Mouse (Mus musculus): ENCODE measurements around the gene Ggt5. TPM values are rescaled to one million over a fixed set of nuclear protein-coding genes. Genes with fewer than 3 reads are reported as not detected.

The Ggt5 gene
- polyA plus RNA-seq (2015; fragmentation: Nextera tagmentation; extraction: Ambion mirVana), result 2.5 and 5.2 TPM in 2 replicates

- WGBS, result 16% methylated on average over 5 of the region's 5 CpGs
- H3K9me3 ChIP-seq (ENCODE audit: control insufficient read depth, low read length), result no peaks in the 10 kb centered on the region
- no peaks in the 10 kb centered on the region for H3K36me3 ChIP-seq (ENCODE audit: control insufficient read depth, insufficient read depth, low read length)
- ATAC-seq (ENCODE audit: low read depth), result peak; percentile 50; the same call in 1 of the 2 replicates
- H3K9ac ChIP-seq (ENCODE audit: low read length), result peak within 1 kb of the TSS; percentile 29
- peaks cover 27% of the 10 kb centered on the region for H3K4me1 ChIP-seq (replicated peaks; ENCODE audit: control insufficient read depth, insufficient read depth, low read length)
- peak within 1 kb of the TSS; percentile 3; the same call in 1 of the 2 replicates for H3K4me3 ChIP-seq (ENCODE audit: low read length)
- H3K4me2 ChIP-seq (ENCODE audit: low read depth, low read length), result peak within 1 kb of the TSS; percentile 37
- H3K27me3 ChIP-seq (ENCODE audit: control insufficient read depth, insufficient read depth, low read depth, low read length), result peaks cover 6% of the 10 kb centered on the region; the same call in 1 of the 2 replicates
- 0 out of 2 replicates have a peak within 1 kb of the TSS, but pooled peaks have one; percentile 42 for H3K27ac ChIP-seq (ENCODE audit: low read length)
Observed at GRCm38 (mm10) chr10:75589129-75589528, at the start of gene Ggt5. Ggt5 (plus strand) TSS chr10:75589340.

DNA sequence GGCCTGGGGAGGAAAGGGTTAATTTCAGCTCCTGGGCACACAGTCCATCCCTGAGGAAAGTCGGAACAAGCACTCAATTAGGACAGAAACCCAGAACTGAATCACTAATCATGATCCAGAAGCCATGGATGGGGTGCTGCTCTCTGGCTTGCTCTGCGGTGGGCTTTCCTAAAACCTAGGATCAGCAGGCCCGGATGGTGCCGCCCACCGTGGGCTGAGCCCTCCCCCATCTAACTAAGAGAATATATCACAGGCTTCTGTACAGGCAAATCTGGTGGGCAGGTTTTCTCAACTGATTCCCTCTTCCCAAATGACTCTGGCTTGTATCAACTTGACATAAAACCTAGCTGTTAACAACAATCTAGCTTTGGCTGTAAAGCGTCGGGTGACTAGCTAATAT, 41.2 kb upstream of the Ggt5 start:
- Histone ChIP-seq H3K27me3 (ENCODE audit: control insufficient read depth, insufficient read depth, low read depth, low read length) (no peaks in the 10 kb centered on the region), H3K4me3 (ENCODE audit: low read length) (no peak overlapping the region), H3K9ac (ENCODE audit: low read length) (no peak overlapping the region), H3K4me2 (ENCODE audit: low read depth, low read length) (no peak overlapping the region), H3K9me3 (ENCODE audit: control insufficient read depth, low read length) (peaks cover 2% of the 10 kb centered on the region; the same call in 1 of the 2 replicates), H3K4me1 (replicated peaks; ENCODE audit: control insufficient read depth, insufficient read depth, low read length) (no peaks in the 10 kb centered on the region; the same call in 1 of the 2 replicates), H3K36me3 (ENCODE audit: control insufficient read depth, insufficient read depth, low read length) (no peaks in the 10 kb centered on the region), H3K27ac (ENCODE audit: low read length) (no peak overlapping the region)
- 54% methylated on average over 7 of the region's 7 CpGs for WGBS
- no peak for ATAC-seq (ENCODE audit: low read depth)

- Histone ChIP-seq H3K9ac (ENCODE audit: low read length) (no peak overlapping the region), H3K9me3 (ENCODE audit: control insufficient read depth, low read length) (peaks cover 2% of the 10 kb centered on the region; the same call in 1 of the 2 replicates), H3K27me3 (ENCODE audit: control insufficient read depth, insufficient read depth, low read depth, low read length) (no peaks in the 10 kb centered on the region), H3K4me2 (ENCODE audit: low read depth, low read length) (no peak overlapping the region), H3K4me1 (replicated peaks; ENCODE audit: control insufficient read depth, insufficient read depth, low read length) (no peaks in the 10 kb centered on the region; the same call in 1 of the 2 replicates), H3K27ac (ENCODE audit: low read length) (no peak overlapping the region), H3K36me3 (ENCODE audit: control insufficient read depth, insufficient read depth, low read length) (no peaks in the 10 kb centered on the region), H3K4me3 (ENCODE audit: low read length) (no peak overlapping the region)
- WGBS, result 27% methylated on average over 14 of the region's 14 CpGs
- peak; percentile 50; the same call in 1 of the 2 replicates for ATAC-seq (ENCODE audit: low read depth)
Observed at GRCm38 (mm10) chr10:75548486-75548885, 40.7 kb upstream of the Ggt5 start.

DNA sequence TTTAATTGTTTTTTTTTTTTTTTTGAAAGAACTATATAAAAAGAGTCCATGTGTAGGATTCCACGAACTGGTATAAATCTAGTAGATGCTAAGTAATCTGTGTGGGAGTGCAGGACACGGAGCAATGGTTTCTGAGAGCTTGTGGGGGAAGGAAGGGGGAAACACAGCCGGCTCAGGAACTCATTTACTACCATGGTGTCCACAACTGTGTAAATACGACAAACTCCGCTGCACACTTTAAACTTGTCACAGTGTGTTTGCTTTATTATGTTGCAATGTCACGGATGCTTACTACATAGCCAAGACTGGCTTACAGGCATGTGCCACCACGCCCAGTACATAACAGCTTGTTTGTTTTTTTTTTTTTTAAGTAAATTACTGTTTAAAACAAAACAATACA, 39.3 kb upstream of the Ggt5 start:
- Histone ChIP-seq H3K4me3 (ENCODE audit: low read length) (no peak overlapping the region), H3K27me3 (ENCODE audit: control insufficient read depth, insufficient read depth, low read depth, low read length) (no peaks in the 10 kb centered on the region), H3K36me3 (ENCODE audit: control insufficient read depth, insufficient read depth, low read length) (no peaks in the 10 kb centered on the region), H3K4me1 (replicated peaks; ENCODE audit: control insufficient read depth, insufficient read depth, low read length) (no peaks in the 10 kb centered on the region; the same call in 1 of the 2 replicates), H3K27ac (ENCODE audit: low read length) (no peak overlapping the region), H3K9ac (ENCODE audit: low read length) (no peak overlapping the region), H3K4me2 (ENCODE audit: low read depth, low read length) (no peak overlapping the region), H3K9me3 (ENCODE audit: control insufficient read depth, low read length) (no peaks in the 10 kb centered on the region)
- 0 out of 2 replicates have a peak, but pooled peaks have one; percentile 37 for ATAC-seq (ENCODE audit: low read depth)
- 49% methylated on average over 7 of the region's 7 CpGs for WGBS

DNA sequence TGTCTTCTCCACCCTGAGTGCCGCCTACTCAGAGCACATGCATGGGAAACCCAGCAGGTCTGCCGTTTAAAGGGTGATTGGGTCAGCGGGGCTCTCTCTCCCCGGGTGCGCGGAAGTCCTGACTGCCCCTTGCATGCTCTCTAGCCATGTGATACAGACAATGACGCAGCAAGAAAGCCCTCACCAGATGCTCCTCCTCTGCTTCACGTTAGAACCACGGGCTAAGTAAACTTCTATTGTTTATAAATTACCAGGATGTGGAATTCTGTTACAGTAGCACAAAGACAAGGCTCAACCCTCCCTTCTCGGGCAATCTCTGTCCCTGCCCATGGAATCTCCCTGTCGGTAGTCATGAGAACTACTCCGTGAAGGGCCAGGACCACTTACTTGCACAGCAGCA, 38.0 kb upstream of the Ggt5 start:
- Histone ChIP-seq H3K9me3 (ENCODE audit: control insufficient read depth, low read length) (no peaks in the 10 kb centered on the region), H3K4me1 (replicated peaks; ENCODE audit: control insufficient read depth, insufficient read depth, low read length) (peaks cover 4% of the 10 kb centered on the region), H3K27ac (ENCODE audit: low read length) (no peak overlapping the region), H3K27me3 (ENCODE audit: control insufficient read depth, insufficient read depth, low read depth, low read length) (no peaks in the 10 kb centered on the region), H3K9ac (ENCODE audit: low read length) (no peak overlapping the region), H3K4me3 (ENCODE audit: low read length) (no peak overlapping the region), H3K4me2 (ENCODE audit: low read depth, low read length) (peak overlapping the region; percentile 18), H3K36me3 (ENCODE audit: control insufficient read depth, insufficient read depth, low read length) (no peaks in the 10 kb centered on the region)
- ATAC-seq (ENCODE audit: low read depth), result peak; percentile 67
- 23% methylated on average over 12 of the region's 12 CpGs for WGBS

- WGBS, result 93% methylated on average over 2 of the region's 2 CpGs
- Histone ChIP-seq H3K27me3 (ENCODE audit: control insufficient read depth, insufficient read depth, low read depth, low read length) (no peaks in the 10 kb centered on the region), H3K4me3 (ENCODE audit: low read length) (no peak overlapping the region), H3K4me1 (replicated peaks; ENCODE audit: control insufficient read depth, insufficient read depth, low read length) (peaks cover 5% of the 10 kb centered on the region), H3K9ac (ENCODE audit: low read length) (no peak overlapping the region), H3K36me3 (ENCODE audit: control insufficient read depth, insufficient read depth, low read length) (no peaks in the 10 kb centered on the region), H3K9me3 (ENCODE audit: control insufficient read depth, low read length) (no peaks in the 10 kb centered on the region), H3K4me2 (ENCODE audit: low read depth, low read length) (no peak overlapping the region), H3K27ac (ENCODE audit: low read length) (no peak overlapping the region)
- ATAC-seq (ENCODE audit: low read depth), result no peak
Observed at GRCm38 (mm10) chr10:75552106-75552505, 37.0 kb upstream of the Ggt5 start.

- H3K27ac ChIP-seq (ENCODE audit: low read length), result no peak overlapping the region
- no peaks in the 10 kb centered on the region for H3K27me3 ChIP-seq (ENCODE audit: control insufficient read depth, insufficient read depth, low read depth, low read length)
- no peak overlapping the region for H3K9ac ChIP-seq (ENCODE audit: low read length)
- H3K4me2 ChIP-seq (ENCODE audit: low read depth, low read length), result no peak overlapping the region
- H3K4me3 ChIP-seq (ENCODE audit: low read length), result no peak overlapping the region
- H3K9me3 ChIP-seq (ENCODE audit: control insufficient read depth, low read length), result no peaks in the 10 kb centered on the region
- ATAC-seq (ENCODE audit: low read depth), result peak; percentile 27
- peaks cover 5% of the 10 kb centered on the region for H3K4me1 ChIP-seq (replicated peaks; ENCODE audit: control insufficient read depth, insufficient read depth, low read length)
- no peaks in the 10 kb centered on the region for H3K36me3 ChIP-seq (ENCODE audit: control insufficient read depth, insufficient read depth, low read length)
- WGBS, result 55% methylated on average over 13 of the region's 13 CpGs
Observed at GRCm38 (mm10) chr10:75552701-75553450, 36.3 kb upstream of the Ggt5 start.

- H3K4me1 ChIP-seq (replicated peaks; ENCODE audit: control insufficient read depth, insufficient read depth, low read length), result peaks cover 6% of the 10 kb centered on the region
Observed at GRCm38 (mm10) chr10:75554090-75554489, 35.0 kb upstream of the Ggt5 start.

DNA sequence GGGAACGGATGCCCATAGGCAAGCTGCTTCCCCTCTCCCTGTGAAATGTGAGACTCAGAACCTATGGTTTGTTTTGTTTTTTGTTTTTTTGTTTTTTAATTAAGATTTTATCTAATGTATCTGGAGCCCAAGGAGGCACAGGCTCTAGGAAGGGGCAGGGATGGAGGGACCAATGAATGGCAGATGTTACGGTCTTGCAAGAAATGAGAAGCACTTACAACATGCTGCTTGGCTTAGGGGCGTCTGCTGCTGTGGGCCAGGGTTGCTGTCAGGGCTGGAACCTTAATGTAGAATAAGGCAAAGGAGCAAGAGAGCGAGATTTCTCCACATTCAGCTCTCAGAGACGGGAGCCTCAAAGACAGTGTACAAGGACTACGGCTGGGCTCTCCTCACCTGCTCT, 33.6 kb upstream of the Ggt5 start:
- Histone ChIP-seq H3K27ac (ENCODE audit: low read length) (peak overlapping the region; percentile 58; the same call in 1 of the 2 replicates), H3K9ac (ENCODE audit: low read length) (no peak overlapping the region), H3K36me3 (ENCODE audit: control insufficient read depth, insufficient read depth, low read length) (no peaks in the 10 kb centered on the region), H3K27me3 (ENCODE audit: control insufficient read depth, insufficient read depth, low read depth, low read length) (peaks cover 14% of the 10 kb centered on the region), H3K4me1 (replicated peaks; ENCODE audit: control insufficient read depth, insufficient read depth, low read length) (peaks cover 18% of the 10 kb centered on the region), H3K4me3 (ENCODE audit: low read length) (no peak overlapping the region), H3K9me3 (ENCODE audit: control insufficient read depth, low read length) (no peaks in the 10 kb centered on the region), H3K4me2 (ENCODE audit: low read depth, low read length) (no peak overlapping the region)
- ATAC-seq (ENCODE audit: low read depth), result no peak
- WGBS, result 60% methylated on average over 6 of the region's 6 CpGs

More at GRCm38 (mm10) chr10:75554090-75554489, 35.0 kb upstream of the Ggt5 start:
- Histone ChIP-seq H3K4me3 (ENCODE audit: low read length) (no peak overlapping the region), H3K9ac (ENCODE audit: low read length) (no peak overlapping the region), H3K9me3 (ENCODE audit: control insufficient read depth, low read length) (no peaks in the 10 kb centered on the region), H3K36me3 (ENCODE audit: control insufficient read depth, insufficient read depth, low read length) (no peaks in the 10 kb centered on the region), H3K4me2 (ENCODE audit: low read depth, low read length) (no peak overlapping the region), H3K27me3 (ENCODE audit: control insufficient read depth, insufficient read depth, low read depth, low read length) (peaks cover 2% of the 10 kb centered on the region), H3K27ac (ENCODE audit: low read length) (no peak overlapping the region)
- no peak for ATAC-seq (ENCODE audit: low read depth)
- WGBS, result 92% methylated on average over 8 of the region's 8 CpGs

Data from lung, embryonic 16.5 days (tissue).